Mouse (Mus musculus) A20 (cell line): Measurements from ENCODE around the gene Ctnnb1.

Experiments
- DNase-seq: peaks from one replicate; pipeline ENCODE4 v3.0.0-alpha.2; 2011; ENCODE audit warnings: low read depth, low spot score

The Ctnnb1 gene

DNA sequence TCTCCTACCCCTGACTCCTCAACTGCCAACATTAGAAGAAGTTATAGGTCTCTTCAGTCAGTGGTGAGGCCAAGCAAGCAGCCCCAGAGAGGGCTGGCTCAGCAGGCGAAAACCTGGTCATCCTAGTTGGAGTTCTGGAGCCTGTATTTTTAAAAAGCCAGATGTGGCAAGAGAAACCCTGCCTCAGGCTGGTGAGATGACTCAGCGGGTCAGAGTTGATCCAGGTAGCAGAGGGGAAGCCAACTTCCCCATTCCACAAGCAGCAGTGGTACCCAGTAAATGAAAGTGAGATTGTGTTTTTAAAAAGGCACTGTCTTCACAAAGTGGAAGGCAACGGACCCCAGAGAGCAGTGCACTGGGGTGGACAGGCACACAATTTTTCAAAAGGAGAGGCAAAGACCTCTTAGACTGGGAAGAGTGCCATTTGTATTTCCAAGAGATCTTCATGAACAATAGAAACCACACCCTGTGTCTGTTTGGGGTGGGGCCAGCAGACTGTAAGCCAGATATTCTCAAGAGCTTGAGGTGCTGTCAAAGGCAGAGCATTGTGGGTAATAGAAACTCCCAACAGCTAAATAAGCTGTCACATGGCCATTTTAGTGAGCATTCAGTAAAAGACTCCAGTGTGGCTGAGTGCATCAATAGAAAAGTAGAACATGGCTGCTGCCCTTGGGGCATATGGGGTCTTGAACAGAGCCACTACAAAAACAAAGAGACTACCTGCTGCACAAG is 33.1 kb downstream of the Ctnnb1 start:
- peak; percentile 52 for DNase-seq

GRCm38 (mm10) chr9:120963104-120963503 is 34.1 kb downstream of the Ctnnb1 start:
- DNase-seq: no peak

DNA sequence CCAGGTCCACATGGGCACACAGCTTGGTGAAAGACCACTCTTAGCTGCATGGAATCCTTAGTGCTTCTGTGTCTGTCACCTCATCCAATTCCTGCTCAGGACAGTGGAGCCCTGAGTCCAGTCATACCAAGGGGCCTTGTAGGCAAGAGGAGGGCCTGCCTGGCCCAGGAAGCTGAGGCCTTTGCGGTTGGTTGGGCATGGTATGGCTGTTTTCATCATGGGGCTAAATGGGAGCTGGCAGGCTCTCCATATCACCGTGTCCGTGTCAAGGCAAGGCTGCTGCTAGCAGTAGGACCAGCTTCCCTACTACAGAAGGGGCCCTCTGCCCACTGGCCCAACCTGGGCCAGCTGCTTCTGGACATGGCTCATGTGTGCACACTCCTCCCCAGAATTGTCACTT is 34.7 kb downstream of the Ctnnb1 start:
- DNase-seq: no peak

DNA sequence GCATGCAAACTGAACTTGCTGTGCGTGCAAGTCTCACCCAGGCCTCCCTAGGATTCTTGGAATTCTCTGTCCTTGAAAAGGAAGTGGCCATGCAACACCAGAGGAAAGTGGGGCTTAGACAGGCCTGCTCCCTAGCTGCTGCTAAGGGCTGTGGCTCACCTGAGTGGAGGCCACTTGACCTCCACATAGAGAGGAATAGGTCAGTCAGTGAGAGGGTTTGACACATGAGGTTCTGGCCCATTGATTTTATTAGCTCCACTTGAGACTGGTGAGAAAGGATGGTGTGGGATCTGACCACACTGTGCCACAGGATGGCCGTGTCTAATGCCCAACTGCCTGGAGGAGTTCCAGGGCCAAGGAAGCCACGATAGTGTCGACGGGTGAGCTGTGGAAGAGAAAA is 35.2 kb downstream of the Ctnnb1 start:
- no peak for DNase-seq

DNA sequence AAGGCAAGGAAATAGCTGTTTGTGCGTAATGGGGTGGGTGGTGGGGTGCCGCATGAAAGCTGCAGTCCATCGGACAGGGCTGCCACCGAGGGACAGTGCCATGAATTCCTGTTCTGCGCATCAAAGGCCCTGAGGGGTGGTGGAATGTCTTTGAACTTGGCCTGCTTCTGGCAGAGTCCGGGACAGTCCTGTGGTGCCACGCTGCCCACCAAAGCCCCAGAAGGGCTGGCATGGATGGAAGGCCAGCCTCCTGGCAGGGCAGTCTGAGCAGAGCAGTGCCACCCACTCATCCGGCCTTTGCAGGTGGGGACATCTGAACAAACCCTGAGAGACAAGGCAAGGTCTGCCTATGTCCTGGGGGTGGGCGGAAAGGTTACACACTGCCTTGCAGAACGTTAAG is 36.0 kb downstream of the Ctnnb1 start:
- DNase-seq: no peak

- no peak for DNase-seq
Observed at GRCm38 (mm10) chr9:120973026-120973515, 44.1 kb downstream of the Ctnnb1 start.

DNA sequence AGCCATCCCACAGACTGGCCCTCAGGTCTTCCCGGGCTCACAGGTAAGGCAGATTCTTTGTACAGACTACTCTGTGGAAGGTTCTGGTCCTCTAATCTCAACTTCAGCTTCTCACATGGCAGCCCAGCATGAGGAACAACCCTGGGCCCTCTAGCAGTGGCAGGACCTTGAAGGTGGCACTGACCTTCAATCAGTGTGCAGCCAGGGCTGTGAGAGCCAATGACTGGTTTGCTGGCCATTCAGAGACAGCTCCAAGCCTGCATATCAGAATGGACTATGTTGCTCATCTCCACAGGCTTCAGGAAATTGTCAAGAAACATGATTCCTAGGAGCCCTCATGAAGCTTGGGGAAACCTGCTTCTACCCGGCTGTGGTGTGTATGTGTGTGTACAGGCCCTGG is 45.2 kb downstream of the Ctnnb1 start:
- DNase-seq: no peak

DNA sequence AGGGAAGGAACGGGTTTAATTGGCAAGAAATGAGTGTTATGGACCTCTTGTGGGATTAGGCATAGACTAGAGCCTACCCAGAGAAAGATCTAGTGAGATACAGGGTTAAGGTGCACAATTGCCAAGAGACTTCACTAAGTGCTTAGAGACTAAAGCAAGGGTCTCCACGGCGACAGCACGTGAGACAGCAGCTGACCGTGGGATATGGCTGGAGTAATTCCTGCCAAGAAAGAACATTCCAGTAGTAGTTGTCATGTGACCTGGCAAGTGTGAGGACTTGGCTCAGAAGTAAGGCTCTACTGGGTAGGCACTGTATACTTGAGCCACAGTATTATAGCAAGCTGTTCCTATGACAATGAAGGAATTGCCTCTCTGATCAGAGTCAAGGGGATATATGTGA is 47.1 kb downstream of the Ctnnb1 start:
- DNase-seq: no peak

DNA sequence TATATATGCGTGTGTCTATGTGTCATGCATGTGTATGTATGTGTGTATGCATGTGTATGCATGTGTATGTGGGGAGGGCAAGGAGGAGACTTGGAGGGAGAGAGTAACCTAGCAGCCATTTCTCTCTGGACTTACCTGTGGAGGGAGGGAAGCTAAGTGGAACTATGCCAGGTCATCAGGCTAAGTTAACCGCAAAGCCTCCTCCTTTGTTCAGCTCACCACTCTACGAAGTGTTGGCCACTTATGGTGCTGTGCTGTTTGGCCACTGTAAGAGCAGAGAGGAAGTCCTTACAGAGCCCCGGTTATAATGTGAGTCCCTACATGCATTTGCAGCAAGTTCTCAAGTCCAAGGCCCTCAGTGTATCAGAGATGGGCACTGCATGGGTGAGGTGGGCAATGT is 47.8 kb downstream of the Ctnnb1 start:
- DNase-seq: no peak

- no peak for DNase-seq
Observed at GRCm38 (mm10) chr9:120981777-120982176, 52.8 kb downstream of the Ctnnb1 start.

DNA sequence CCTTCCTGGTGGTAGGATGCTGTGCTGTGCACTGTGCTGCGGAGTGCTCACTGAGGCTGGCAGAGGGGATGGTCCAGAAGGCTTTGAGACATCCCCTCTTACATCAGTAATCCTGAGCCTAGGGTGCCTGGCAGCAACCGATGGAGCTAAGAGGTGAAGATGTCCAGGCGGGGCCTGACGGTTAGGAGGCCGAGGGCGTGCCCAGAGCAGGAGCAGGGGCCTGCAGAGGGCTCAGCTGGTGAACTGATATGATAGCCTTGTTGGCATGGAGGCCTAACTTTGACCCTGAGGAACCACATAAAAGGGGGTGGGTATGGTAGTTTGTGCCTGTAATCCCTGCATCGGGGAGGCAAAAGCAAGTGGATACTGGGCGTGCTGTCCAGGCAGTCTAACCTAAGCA is 54.8 kb downstream of the Ctnnb1 start:
- no peak for DNase-seq

GRCm38 (mm10) chr9:120984509-120984908 is 55.5 kb downstream of the Ctnnb1 start:
- no peak for DNase-seq

GRCm38 (mm10) chr9:120985009-120985408 is 56.0 kb downstream of the Ctnnb1 start:
- no peak for DNase-seq

- DNase-seq: no peak
Observed at GRCm38 (mm10) chr9:120985524-120985923, 56.5 kb downstream of the Ctnnb1 start.

- DNase-seq: no peak
Observed at GRCm38 (mm10) chr9:120986255-120986654, 57.2 kb downstream of the Ctnnb1 start.

- DNase-seq: no peak
Observed at GRCm38 (mm10) chr9:120986994-120987393, 58.0 kb downstream of the Ctnnb1 start.

DNA sequence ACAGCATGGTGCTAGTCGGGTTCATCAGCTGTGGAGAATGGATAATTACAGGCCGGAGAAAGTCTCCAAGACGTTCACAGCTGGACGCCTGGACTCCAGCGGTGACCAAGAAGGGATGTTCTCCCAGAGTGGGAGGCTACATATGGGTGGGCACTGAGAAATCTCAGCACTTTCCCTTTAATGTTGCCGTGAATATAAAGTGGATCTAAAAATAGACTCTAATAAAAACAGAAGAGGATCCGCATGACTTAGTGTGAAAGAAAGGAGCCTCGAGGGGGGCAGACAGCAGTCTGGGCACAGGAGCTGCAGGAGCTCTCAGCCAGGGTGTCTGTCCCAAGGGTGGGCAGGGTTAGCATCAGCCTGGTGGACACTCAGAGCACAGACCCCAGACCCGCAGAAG is 59.1 kb downstream of the Ctnnb1 start:
- DNase-seq: no peak

- DNase-seq: no peak
Observed at GRCm38 (mm10) chr9:120989806-120990700, 61.0 kb downstream of the Ctnnb1 start.

GRCm38 (mm10) chr9:120991801-120992200 is 62.8 kb downstream of the Ctnnb1 start:
- no peak for DNase-seq

DNA sequence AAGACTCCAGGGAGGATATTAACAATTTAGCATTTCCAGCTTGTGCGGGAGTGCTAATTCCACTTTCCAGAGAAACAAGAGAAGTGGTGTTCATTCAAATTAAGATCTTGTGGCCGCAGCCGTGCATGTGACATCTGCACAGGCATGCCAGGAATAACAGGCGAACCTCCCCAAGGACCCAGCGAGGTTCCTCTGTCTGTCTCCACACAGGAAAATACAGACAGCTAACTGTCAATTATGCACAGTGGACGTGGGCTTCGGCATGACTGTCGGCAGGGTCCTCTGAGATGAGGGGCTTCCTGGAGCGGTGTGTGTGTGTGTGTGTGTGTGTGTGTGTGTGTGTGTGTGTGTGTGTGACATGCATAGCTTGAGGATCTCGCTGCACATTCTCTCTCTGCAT is 64.0 kb downstream of the Ctnnb1 start:
- DNase-seq: no peak

DNA sequence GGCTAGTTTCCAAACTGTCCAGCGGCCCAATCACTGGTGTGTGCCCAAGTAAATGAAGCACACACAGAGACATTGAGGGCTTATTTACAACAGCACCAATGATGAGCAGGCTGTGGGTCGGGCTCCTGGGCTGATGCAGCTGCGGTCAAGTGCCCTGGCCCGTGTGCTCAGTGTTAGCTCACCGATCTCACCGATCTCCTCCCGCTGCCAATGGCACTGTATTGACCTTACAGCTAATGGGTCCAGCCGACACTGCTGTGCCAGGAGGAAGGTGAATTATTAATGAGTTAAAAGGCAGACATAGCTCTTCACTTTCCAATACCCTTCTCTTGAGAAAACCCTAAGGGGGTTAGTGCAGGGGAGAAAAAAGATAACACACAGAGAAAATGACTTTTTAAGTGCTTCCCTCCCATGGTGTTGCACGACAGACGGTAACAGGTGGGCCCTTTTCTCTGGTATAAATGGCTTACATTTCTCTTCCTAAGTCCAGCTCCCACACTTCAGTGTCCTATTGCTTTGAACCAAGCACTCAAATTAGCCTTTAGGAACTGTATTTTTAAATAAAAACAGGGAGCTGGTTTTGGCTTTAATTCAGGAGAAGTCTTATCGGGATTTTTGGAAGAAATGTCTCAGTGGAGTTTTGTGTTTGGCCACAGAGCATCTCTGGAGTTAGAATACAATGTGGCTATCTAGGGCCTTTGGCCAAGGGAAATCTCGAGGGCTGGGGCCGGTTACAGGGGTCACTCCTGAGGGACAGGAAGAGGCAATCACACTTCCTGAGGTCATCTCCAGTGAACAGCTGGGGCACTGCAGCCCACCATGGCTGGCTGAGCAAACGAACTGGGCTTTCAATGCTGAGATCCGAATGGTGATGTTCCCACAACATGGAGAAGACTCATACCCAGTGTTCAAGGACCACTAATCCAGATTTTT is 65.5 kb downstream of the Ctnnb1 start:
- DNase-seq: no peak

DNA sequence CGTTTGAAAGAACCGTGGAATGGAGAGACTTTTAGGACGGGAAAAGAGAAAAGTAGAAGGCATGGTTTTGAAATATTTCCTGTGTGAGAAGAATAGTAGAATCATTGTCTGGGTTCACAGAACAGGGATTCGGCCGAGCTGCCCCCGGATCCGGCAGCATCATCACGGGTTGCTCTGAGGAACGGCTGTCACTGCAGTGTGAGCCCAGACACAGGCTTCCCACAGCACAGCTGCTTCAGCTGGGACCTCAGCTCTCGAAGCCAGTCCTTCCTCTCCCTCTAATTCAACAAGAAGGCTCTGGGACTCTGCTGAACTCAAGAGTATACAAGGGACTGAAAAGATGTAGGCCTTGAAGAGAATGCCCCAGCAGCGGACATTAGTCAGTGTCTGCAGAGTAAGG is 69.7 kb downstream of the Ctnnb1 start:
- no peak for DNase-seq
